Mouse (Mus musculus): ENCODE measurements around the gene Plcl2. TPM values are rescaled to one million over a fixed set of nuclear protein-coding genes. Genes with fewer than 3 reads are reported as not detected.
A peak's percentile ranks its signal among the peaks of the same experiment; 100 is the strongest.
"Not testable (repeated sequence)": the region's sequence is repeated elsewhere in the genome, so short reads cannot be mapped to it uniquely, and the experiment has no call there.

Plcl2 gene
- polyA plus RNA-seq, 1 experiment from 2014 or later, result 2.7 TPM

- Histone ChIP-seq H3K4me3 (replicated peaks; ENCODE audit: low read length) (no peak overlapping the region), H3K27me3 (ENCODE audit: control insufficient read depth, insufficient read depth, low read length) (no peaks in the 10 kb centered on the region), H3K36me3 (ENCODE audit: control insufficient read depth, insufficient read depth, low read length) (0 out of 2 replicates have a peak, but pooled peaks cover 3% of the 10 kb centered on the region), H3K9me3 (replicated peaks; ENCODE audit: control insufficient read depth, low read length) (no peaks in the 10 kb centered on the region), H3K9ac (ENCODE audit: low read length) (no peak overlapping the region), H3K4me1 (ENCODE audit: control insufficient read depth, insufficient read depth, low read length) (no peaks in the 10 kb centered on the region), H3K27ac (ENCODE audit: low read length) (no peak overlapping the region), H3K4me2 (ENCODE audit: low read depth, low read length) (no peak overlapping the region)
- WGBS, result 69% methylated on average over 1 of the region's 1 CpGs
- no peak for ATAC-seq (ENCODE audit: insufficient read depth, low FRiP score)
Measured at GRCm38 (mm10) chr17:50641879-50642278, 132.7 kb downstream of the Plcl2 start.

- WGBS, result 51% methylated on average over 6 of the region's 6 CpGs
- no peaks in the 10 kb centered on the region for H3K27me3 ChIP-seq (ENCODE audit: control insufficient read depth, insufficient read depth, low read length)
- ATAC-seq (ENCODE audit: insufficient read depth, low FRiP score), result no peak
- no peak overlapping the region for H3K4me3 ChIP-seq (replicated peaks; ENCODE audit: low read length)
- H3K4me1 ChIP-seq (ENCODE audit: control insufficient read depth, insufficient read depth, low read length), result no peaks in the 10 kb centered on the region
- 0 out of 2 replicates have a peak, but pooled peaks cover 3% of the 10 kb centered on the region for H3K36me3 ChIP-seq (ENCODE audit: control insufficient read depth, insufficient read depth, low read length)
- no peak overlapping the region for H3K27ac ChIP-seq (ENCODE audit: low read length)
- H3K9me3 ChIP-seq (replicated peaks; ENCODE audit: control insufficient read depth, low read length), result peaks cover 9% of the 10 kb centered on the region
- H3K4me2 ChIP-seq (ENCODE audit: low read depth, low read length), result no peak overlapping the region
- H3K9ac ChIP-seq (ENCODE audit: low read length), result no peak overlapping the region
Measured at GRCm38 (mm10) chr17:50643356-50643755, 134.2 kb downstream of the Plcl2 start.

- H3K27me3 ChIP-seq (ENCODE audit: control insufficient read depth, insufficient read depth, low read length), result no peaks in the 10 kb centered on the region
- H3K9me3 ChIP-seq (replicated peaks; ENCODE audit: control insufficient read depth, low read length), result peaks cover 10% of the 10 kb centered on the region
- H3K4me1 ChIP-seq (ENCODE audit: control insufficient read depth, insufficient read depth, low read length), result no peaks in the 10 kb centered on the region
- no peak overlapping the region for H3K9ac ChIP-seq (ENCODE audit: low read length)
- no peak overlapping the region for H3K27ac ChIP-seq (ENCODE audit: low read length)
- no peak overlapping the region for H3K4me2 ChIP-seq (ENCODE audit: low read depth, low read length)
- WGBS, result 33% methylated on average over 6 of the region's 6 CpGs
- 0 out of 2 replicates have a peak, but pooled peaks cover 3% of the 10 kb centered on the region for H3K36me3 ChIP-seq (ENCODE audit: control insufficient read depth, insufficient read depth, low read length)
- no peak overlapping the region for H3K4me3 ChIP-seq (replicated peaks; ENCODE audit: low read length)
- no peak for ATAC-seq (ENCODE audit: insufficient read depth, low FRiP score)
Measured at GRCm38 (mm10) chr17:50643989-50644388, 134.8 kb downstream of the Plcl2 start.

- not testable (repeated sequence) for ATAC-seq (ENCODE audit: insufficient read depth, low FRiP score); H3K27ac ChIP-seq (ENCODE audit: low read length); H3K9ac ChIP-seq (ENCODE audit: low read length); H3K4me2 ChIP-seq (ENCODE audit: low read depth, low read length); H3K4me3 ChIP-seq (replicated peaks; ENCODE audit: low read length); H3K27me3 ChIP-seq (ENCODE audit: control insufficient read depth, insufficient read depth, low read length); H3K36me3 ChIP-seq (ENCODE audit: control insufficient read depth, insufficient read depth, low read length); H3K4me1 ChIP-seq (ENCODE audit: control insufficient read depth, insufficient read depth, low read length)
- 89% methylated on average over 4 of the region's 4 CpGs for WGBS
- H3K9me3 ChIP-seq (replicated peaks; ENCODE audit: control insufficient read depth, low read length), result peaks cover 10% of the 10 kb centered on the region
Measured at GRCm38 (mm10) chr17:50648141-50648540, 138.9 kb downstream of the Plcl2 start.

GRCm38 (mm10) chr17:50648757-50649419 is 139.7 kb downstream of the Plcl2 start:
- no peak for ATAC-seq (ENCODE audit: insufficient read depth, low FRiP score)

GRCm38 (mm10) chr17:50650535-50651223 is 141.5 kb downstream of the Plcl2 start:
- peaks cover 10% of the 10 kb centered on the region for H3K9me3 ChIP-seq (replicated peaks; ENCODE audit: control insufficient read depth, low read length)
- 89% methylated on average over 14 of the region's 14 CpGs for WGBS
- no peak overlapping the region for H3K4me3 ChIP-seq (replicated peaks; ENCODE audit: low read length)
- H3K4me1 ChIP-seq (ENCODE audit: control insufficient read depth, insufficient read depth, low read length), result no peaks in the 10 kb centered on the region
- H3K27ac ChIP-seq (ENCODE audit: low read length), result no peak overlapping the region
- no peaks in the 10 kb centered on the region for H3K36me3 ChIP-seq (ENCODE audit: control insufficient read depth, insufficient read depth, low read length)
- ATAC-seq (ENCODE audit: insufficient read depth, low FRiP score), result no peak
- no peaks in the 10 kb centered on the region for H3K27me3 ChIP-seq (ENCODE audit: control insufficient read depth, insufficient read depth, low read length)
- H3K4me2 ChIP-seq (ENCODE audit: low read depth, low read length), result no peak overlapping the region
- no peak overlapping the region for H3K9ac ChIP-seq (ENCODE audit: low read length)

More at GRCm38 (mm10) chr17:50648757-50649419, 139.7 kb downstream of the Plcl2 start:
- Histone ChIP-seq H3K36me3 (ENCODE audit: control insufficient read depth, insufficient read depth, low read length) (no peaks in the 10 kb centered on the region), H3K27me3 (ENCODE audit: control insufficient read depth, insufficient read depth, low read length) (no peaks in the 10 kb centered on the region), H3K4me1 (ENCODE audit: control insufficient read depth, insufficient read depth, low read length) (no peaks in the 10 kb centered on the region), H3K9me3 (replicated peaks; ENCODE audit: control insufficient read depth, low read length) (peaks cover 10% of the 10 kb centered on the region), H3K9ac (ENCODE audit: low read length) (no peak overlapping the region), H3K4me2 (ENCODE audit: low read depth, low read length) (no peak overlapping the region), H3K4me3 (replicated peaks; ENCODE audit: low read length) (no peak overlapping the region), H3K27ac (ENCODE audit: low read length) (no peak overlapping the region)
- WGBS, result 94% methylated on average over 6 of the region's 6 CpGs

GRCm38 (mm10) chr17:50654741-50655415 is 145.7 kb downstream of the Plcl2 start:
- Histone ChIP-seq H3K9ac (ENCODE audit: low read length) (no peak overlapping the region), H3K27me3 (ENCODE audit: control insufficient read depth, insufficient read depth, low read length) (no peaks in the 10 kb centered on the region), H3K4me1 (ENCODE audit: control insufficient read depth, insufficient read depth, low read length) (no peaks in the 10 kb centered on the region), H3K4me2 (ENCODE audit: low read depth, low read length) (no peak overlapping the region), H3K27ac (ENCODE audit: low read length) (no peak overlapping the region), H3K36me3 (ENCODE audit: control insufficient read depth, insufficient read depth, low read length) (no peaks in the 10 kb centered on the region), H3K9me3 (replicated peaks; ENCODE audit: control insufficient read depth, low read length) (peaks cover 3% of the 10 kb centered on the region; the same call in 1 of the 2 replicates), H3K4me3 (replicated peaks; ENCODE audit: low read length) (no peak overlapping the region)
- 62% methylated on average over 5 of the region's 5 CpGs for WGBS
- no peak for ATAC-seq (ENCODE audit: insufficient read depth, low FRiP score)

- WGBS, result 43% methylated on average over 4 of the region's 4 CpGs
- Histone ChIP-seq H3K36me3 (ENCODE audit: control insufficient read depth, insufficient read depth, low read length) (no peaks in the 10 kb centered on the region), H3K4me1 (ENCODE audit: control insufficient read depth, insufficient read depth, low read length) (no peaks in the 10 kb centered on the region), H3K9ac (ENCODE audit: low read length) (no peak overlapping the region), H3K9me3 (replicated peaks; ENCODE audit: control insufficient read depth, low read length) (peaks cover 3% of the 10 kb centered on the region; the same call in 1 of the 2 replicates), H3K4me3 (replicated peaks; ENCODE audit: low read length) (no peak overlapping the region), H3K27ac (ENCODE audit: low read length) (no peak overlapping the region), H3K27me3 (ENCODE audit: control insufficient read depth, insufficient read depth, low read length) (no peaks in the 10 kb centered on the region), H3K4me2 (ENCODE audit: low read depth, low read length) (no peak overlapping the region)
- no peak for ATAC-seq (ENCODE audit: insufficient read depth, low FRiP score)
Measured at GRCm38 (mm10) chr17:50655416-50655776, 146.2 kb downstream of the Plcl2 start.

- Histone ChIP-seq H3K4me2 (ENCODE audit: low read depth, low read length) (no peak overlapping the region), H3K27ac (ENCODE audit: low read length) (no peak overlapping the region)
Measured at GRCm38 (mm10) chr17:50657321-50657720, 148.1 kb downstream of the Plcl2 start.

More at GRCm38 (mm10) chr17:50657321-50657720, 148.1 kb downstream of the Plcl2 start:
- Histone ChIP-seq H3K27me3 (ENCODE audit: control insufficient read depth, insufficient read depth, low read length) (no peaks in the 10 kb centered on the region), H3K4me1 (ENCODE audit: control insufficient read depth, insufficient read depth, low read length) (no peaks in the 10 kb centered on the region), H3K4me3 (replicated peaks; ENCODE audit: low read length) (no peak overlapping the region), H3K9ac (ENCODE audit: low read length) (no peak overlapping the region), H3K9me3 (replicated peaks; ENCODE audit: control insufficient read depth, low read length) (peaks cover 3% of the 10 kb centered on the region; the same call in 1 of the 2 replicates), H3K36me3 (ENCODE audit: control insufficient read depth, insufficient read depth, low read length) (no peaks in the 10 kb centered on the region)
- ATAC-seq (ENCODE audit: insufficient read depth, low FRiP score), result peak; percentile 29; the same call in 1 of the 2 replicates
